Mouse (Mus musculus): ENCODE results near the gene Copz1. TPM values are rescaled to one million over a fixed set of nuclear protein-coding genes. Genes with fewer than 3 reads are reported as not detected.

Gene Copz1
- total and polyA plus RNA-seq, 3 experiments, result 80.0 to 271 (median 148) TPM

GRCm38 (mm10) chr15:103242885-103243284 lies 29.6 kb upstream of the Copz1 start:
- Histone ChIP-seq H3K4me1 (ENCODE audit: control insufficient read depth in 1 of 2, insufficient read depth in 2 of 2) (peaks cover 0 to 23% of the 10 kb centered on the region in 2 experiments; a peak in 2 of 4 replicates), H3K9me3 (replicated peaks; ENCODE audit: low read length) (no peaks in the 10 kb centered on the region), H3K27me3 (replicated peaks) (no peaks in the 10 kb centered on the region), H3K4me3 (replicated peaks in 1 of 3; ENCODE audit: low read depth in 2 of 3, low read length in 2 of 3, poor library complexity in 1 of 3) (peak overlapping the region; percentile 59 to 77 (median 74)), H3K9ac (ENCODE audit: insufficient read depth, low read depth) (peak overlapping the region; percentile 96), H3K36me3 (replicated peaks in 1 of 2; ENCODE audit: control insufficient read depth in 1 of 2, insufficient read depth in 1 of 2, low read length in 1 of 2) (peaks cover 48 to 62% of the 10 kb centered on the region in 2 experiments), H3K27ac (ENCODE audit: insufficient read depth, low read depth) (no peak overlapping the region), H3K4me2 (ENCODE audit: insufficient read depth, low read depth, poor library complexity, severe bottlenecking) (peak overlapping the region; percentile 97), H3K79me2 (replicated peaks; ENCODE audit: control insufficient read depth, extremely low read depth, insufficient read depth, poor library complexity, severe bottlenecking) (peaks cover 53% of the 10 kb centered on the region)
- DNase-seq (ENCODE audit: extremely low read depth), result no peak
- in situ Hi-C loops (cut with MboI; ENCODE audit: low pct_ligation_motif_present, low pct_unique_long_range_greater_than_20kb, low sequenced_read_pairs) (no loop called here), dilution Hi-C loops (cut with MboI; ENCODE audit: extremely low pct_ligation_motif_present, extremely low pct_unique_long_range_greater_than_20kb, low sequenced_read_pairs) (no loop called here)
- no peak for TF ChIP-seq UBTF (IDR thresholded peaks at IDR 0.05; ENCODE audit: low read depth, low read length)
- peak; percentile 17; the same call in 1 of the 2 replicates for TF ChIP-seq POLR2A (IDR thresholded peaks at IDR 0.05; ENCODE audit: low read depth, low read length)
- 0 out of 2 replicates have a peak, but pooled peaks have one; percentile 32 for TF ChIP-seq MXI1 (IDR thresholded peaks at IDR 0.05; ENCODE audit: low read depth, low read length)
- TF ChIP-seq POLR2AphosphoS2 (IDR thresholded peaks at IDR 0.05; ENCODE audit: low read depth, low read length), result peak; percentile 13; the same call in 1 of the 2 replicates

GRCm38 (mm10) chr15:103245616-103246015 lies 26.9 kb upstream of the Copz1 start:
- Histone ChIP-seq H3K27me3 (replicated peaks) (no peaks in the 10 kb centered on the region), H3K27ac (ENCODE audit: insufficient read depth, low read depth) (no peak overlapping the region), H3K36me3 (replicated peaks in 1 of 2; ENCODE audit: control insufficient read depth in 1 of 2, insufficient read depth in 1 of 2, low read length in 1 of 2) (peaks cover 58 to 79% of the 10 kb centered on the region in 2 experiments), H3K9ac (ENCODE audit: insufficient read depth, low read depth) (no peak overlapping the region), H3K4me2 (ENCODE audit: insufficient read depth, low read depth, poor library complexity, severe bottlenecking) (no peak overlapping the region), H3K4me3 (replicated peaks in 1 of 3; ENCODE audit: low read depth in 2 of 3, low read length in 2 of 3, poor library complexity in 1 of 3) (no peak overlapping the region), H3K79me2 (replicated peaks; ENCODE audit: control insufficient read depth, extremely low read depth, insufficient read depth, poor library complexity, severe bottlenecking) (peaks cover 44% of the 10 kb centered on the region), H3K4me1 (ENCODE audit: control insufficient read depth in 1 of 2, insufficient read depth in 2 of 2) (peaks cover 0 to 23% of the 10 kb centered on the region in 2 experiments; a peak in 2 of 4 replicates), H3K9me3 (replicated peaks; ENCODE audit: low read length) (no peaks in the 10 kb centered on the region)
- no peak for DNase-seq (ENCODE audit: extremely low read depth)
- in situ Hi-C loops (cut with MboI; ENCODE audit: low pct_ligation_motif_present, low pct_unique_long_range_greater_than_20kb, low sequenced_read_pairs) (no loop called here), dilution Hi-C loops (cut with MboI; ENCODE audit: extremely low pct_ligation_motif_present, extremely low pct_unique_long_range_greater_than_20kb, low sequenced_read_pairs) (no loop called here)
- TF ChIP-seq BHLHE40 (IDR thresholded peaks at IDR 0.05; ENCODE audit: low read depth, low read length) (no peak), MEF2A (IDR thresholded peaks at IDR 0.05; ENCODE audit: borderline replicate concordance, low read depth, low read length) (no peak), ETS1 (conservative IDR thresholded peaks at IDR 0.05; ENCODE audit: low read depth, low read length) (no peak), SIN3A (IDR thresholded peaks at IDR 0.05; ENCODE audit: low read length) (peak; percentile 43; the same call in 1 of the 2 replicates), PAX5 (IDR thresholded peaks at IDR 0.05; ENCODE audit: low read length) (no peak), ZMIZ1 (IDR thresholded peaks at IDR 0.05; ENCODE audit: low read depth, low read length) (peak; percentile 89), MAZ (IDR thresholded peaks at IDR 0.05; ENCODE audit: low read depth, low read length) (no peak), USF2 (conservative IDR thresholded peaks at IDR 0.05; ENCODE audit: low read depth, low read length) (no peak), CTCF (conservative IDR thresholded peaks at IDR 0.05 in 1 of 2, IDR thresholded peaks at IDR 0.05 in 1 of 2; ENCODE audit: low read depth in 2 of 2, low read length in 2 of 2) (no peak), POLR2AphosphoS2 (IDR thresholded peaks at IDR 0.05; ENCODE audit: low read depth, low read length) (peak; percentile 88; the same call in 1 of the 2 replicates), UBTF (IDR thresholded peaks at IDR 0.05; ENCODE audit: low read depth, low read length) (no peak), ZNF384 (IDR thresholded peaks at IDR 0.05; ENCODE audit: low read depth, low read length) (no peak), JUND (conservative IDR thresholded peaks at IDR 0.05; ENCODE audit: low read depth, low read length) (no peak), CHD1 (IDR thresholded peaks at IDR 0.05; ENCODE audit: low read depth, low read length) (0 out of 2 replicates have a peak, but pooled peaks have one; percentile 72), JUN (IDR thresholded peaks at IDR 0.05; ENCODE audit: insufficient read depth, low read depth, low read length) (no peak), TBP (conservative IDR thresholded peaks at IDR 0.05; ENCODE audit: low read depth, low read length) (no peak), GABPA (IDR thresholded peaks at IDR 0.05; ENCODE audit: insufficient replicate concordance, low read depth, low read length) (no peak), USF1 (IDR thresholded peaks at IDR 0.05; ENCODE audit: low read depth, low read length) (no peak), MXI1 (IDR thresholded peaks at IDR 0.05; ENCODE audit: low read depth, low read length) (no peak), POLR2A (IDR thresholded peaks at IDR 0.05; ENCODE audit: low read depth, low read length) (peak; percentile 52; the same call in 1 of the 2 replicates), KAT2A (IDR thresholded peaks at IDR 0.05; ENCODE audit: insufficient replicate concordance, low read length) (no peak), SMC3 (IDR thresholded peaks at IDR 0.05; ENCODE audit: low read depth, low read length) (no peak), HCFC1 (IDR thresholded peaks at IDR 0.05; ENCODE audit: low read depth, low read length) (no peak), MAFK (IDR thresholded peaks at IDR 0.05; ENCODE audit: insufficient replicate concordance, low read length) (no peak), EP300 (IDR thresholded peaks at IDR 0.05; ENCODE audit: low read length) (no peak), MAX (IDR thresholded peaks at IDR 0.05; ENCODE audit: low read length) (no peak), MYC (IDR thresholded peaks at IDR 0.05; ENCODE audit: low read depth, low read length) (no peak), ELF1 (IDR thresholded peaks at IDR 0.05; ENCODE audit: low read depth, low read length) (no peak), ZKSCAN1 (IDR thresholded peaks at IDR 0.05; ENCODE audit: borderline replicate concordance, low read depth, low read length) (no peak), NRF1 (IDR thresholded peaks at IDR 0.05; ENCODE audit: low read depth, low read length) (no peak), RAD21 (IDR thresholded peaks at IDR 0.05; ENCODE audit: low read depth, low read length) (no peak), TCF12 (IDR thresholded peaks at IDR 0.05; ENCODE audit: low read depth, low read length) (no peak)
